21 mouse cellular contexts compared by ENCODE assay signal in the genomic region with DNA sequence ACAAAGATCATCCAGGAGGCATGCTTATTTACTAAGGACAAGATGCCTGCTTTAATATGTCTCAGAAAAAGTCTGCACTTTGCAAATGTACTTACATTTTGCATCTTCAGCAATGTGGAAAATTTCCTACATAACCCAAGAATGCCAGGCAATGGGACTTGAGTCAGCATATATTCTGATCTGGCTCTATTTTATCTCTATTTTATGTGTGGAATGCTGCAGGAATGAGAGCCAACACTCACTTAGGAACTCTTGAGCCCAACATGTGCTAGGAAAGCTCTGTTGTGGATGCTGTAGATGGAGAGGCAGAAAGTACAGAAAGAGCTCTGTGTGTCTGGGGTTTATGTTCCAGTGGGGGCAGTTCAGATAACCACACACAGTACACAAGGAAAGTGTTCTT.
"Had no signal": no experiment of that assay in that cellular context is flagged by ENCODE, and none has a peak within 500 bp of the region (broad histone marks: within the 10 kb centered on the region; RNA-seq: fewer than 3 reads in every experiment).

No protein-coding gene starts in this region.

- H3K27me3 ChIP-seq: limb, embryonic 13.5 days; liver, embryonic 13.5 days; midbrain, embryonic 13.5 days; neural tube, embryonic 13.5 days; stomach, embryonic 15.5 days had no signal

- DNase-seq: kidney, adult 18-20 months; kidney, adult 9 months; kidney, postnatal 14 days; kidney, postnatal 4 days; left cerebral cortex, postnatal 4 days; liver, embryonic 13.5 days; lung, postnatal 14 days; retina, postnatal 1 day; right cerebral cortex, postnatal 25 days; spleen, adult 18-20 months; thymus, adult 18-20 months; thymus, postnatal 4 days had no signal

- H3K36me3 ChIP-seq: limb, embryonic 13.5 days; liver, embryonic 13.5 days; midbrain, embryonic 10.5 days; midbrain, embryonic 13.5 days; neural tube, embryonic 13.5 days; stomach, embryonic 15.5 days had no signal

- H3K9ac ChIP-seq: limb, embryonic 13.5 days; liver, embryonic 13.5 days; midbrain, embryonic 13.5 days; neural tube, embryonic 13.5 days; stomach, embryonic 15.5 days had no signal

- H3K4me3 ChIP-seq: limb, embryonic 13.5 days; liver, embryonic 13.5 days; megakaryocyte, embryonic 14.5 days; midbrain, embryonic 10.5 days; midbrain, embryonic 13.5 days; myocyte; neural tube, embryonic 13.5 days; stomach, embryonic 15.5 days had no signal

- H3K9me3 ChIP-seq: limb, embryonic 13.5 days; liver, embryonic 13.5 days; megakaryocyte, embryonic 14.5 days; midbrain, embryonic 10.5 days; midbrain, embryonic 13.5 days; neural tube, embryonic 13.5 days; stomach, embryonic 15.5 days had no signal

- H3K4me2 ChIP-seq: limb, embryonic 13.5 days; liver, embryonic 13.5 days; midbrain, embryonic 13.5 days; neural tube, embryonic 13.5 days; stomach, embryonic 15.5 days had no signal

- H3K4me1 ChIP-seq: limb, embryonic 13.5 days; liver, embryonic 13.5 days; megakaryocyte, embryonic 14.5 days; midbrain, embryonic 10.5 days; midbrain, embryonic 13.5 days; neural tube, embryonic 13.5 days; stomach, embryonic 15.5 days had no signal

- ATAC-seq: intestine, embryonic 16.5 days; midbrain, embryonic 13.5 days; midbrain, embryonic 16.5 days had no signal

- H3K27ac ChIP-seq: limb, embryonic 13.5 days; liver, embryonic 13.5 days; midbrain, embryonic 10.5 days; midbrain, embryonic 13.5 days; neural tube, embryonic 13.5 days; stomach, embryonic 15.5 days had no signal
